Mouse (Mus musculus): ENCODE measurements at regions not wholly inside any gene's neighbourhood (a gene's known extent, or its start where the extent isn't known, plus 50 kb on each side); places are given as distances from the start of the nearest gene placed in this dataset.

- H3K4me3 ChIP-seq = peak overlapping the region; percentile 37
- DNase-seq (ENCODE audit: low spot score in 2 of 2) = no peak
- H3K27ac ChIP-seq = no peak overlapping the region
Measured at GRCm38 (mm10) chr13:5714191-5714591, 147.1 kb upstream of the Klf6 start.

GRCm38 (mm10) chr13:5714793-5715192, 146.5 kb upstream of the Klf6 start:
- TF ChIP-seq CTCF (conservative IDR thresholded peaks at IDR 0.05) = no peak
- no peak overlapping the region for H3K4me3 ChIP-seq
- H3K27ac ChIP-seq = no peak overlapping the region

More at GRCm38 (mm10) chr13:5714191-5714591, 147.1 kb upstream of the Klf6 start:
- TF ChIP-seq CTCF (conservative IDR thresholded peaks at IDR 0.05) = no peak

GRCm38 (mm10) chr13:5716749-5717148, 144.5 kb upstream of the Klf6 start:
- TF ChIP-seq CTCF (conservative IDR thresholded peaks at IDR 0.05) = no peak
- DNase-seq (ENCODE audit: low spot score in 2 of 2) = no peak
- no peak overlapping the region for H3K4me3 ChIP-seq
- H3K27ac ChIP-seq = no peak overlapping the region

More at GRCm38 (mm10) chr13:5714793-5715192, 146.5 kb upstream of the Klf6 start:
- no peak for DNase-seq (ENCODE audit: low spot score in 2 of 2)

GRCm38 (mm10) chr13:5723319-5723718, 138.0 kb upstream of the Klf6 start:
- Histone ChIP-seq H3K4me3 (no peak overlapping the region), H3K27ac (no peak overlapping the region)
- TF ChIP-seq CTCF (conservative IDR thresholded peaks at IDR 0.05) = no peak
- no peak for DNase-seq (ENCODE audit: low spot score in 2 of 2)

GRCm38 (mm10) chr13:5724364-5724763, 136.9 kb upstream of the Klf6 start:
- no peak overlapping the region for H3K27ac ChIP-seq
- no peak for DNase-seq (ENCODE audit: low spot score in 2 of 2)
- no peak overlapping the region for H3K4me3 ChIP-seq
- TF ChIP-seq CTCF (conservative IDR thresholded peaks at IDR 0.05) = no peak

GRCm38 (mm10) chr13:5725984-5726383, 135.3 kb upstream of the Klf6 start:
- DNase-seq (ENCODE audit: low spot score in 2 of 2) = no peak
- TF ChIP-seq CTCF (conservative IDR thresholded peaks at IDR 0.05) = no peak
- H3K4me3 ChIP-seq = no peak overlapping the region
- H3K27ac ChIP-seq = no peak overlapping the region

GRCm38 (mm10) chr13:5726446-5726845, 134.8 kb upstream of the Klf6 start:
- Histone ChIP-seq H3K4me3 (no peak overlapping the region), H3K27ac (no peak overlapping the region)
- DNase-seq (ENCODE audit: low spot score in 2 of 2) = no peak
- no peak for TF ChIP-seq CTCF (conservative IDR thresholded peaks at IDR 0.05)

GRCm38 (mm10) chr13:5728172-5728571, 133.1 kb upstream of the Klf6 start:
- no peak for DNase-seq (ENCODE audit: low spot score in 2 of 2)
- H3K27ac ChIP-seq = no peak overlapping the region
- no peak for TF ChIP-seq CTCF (conservative IDR thresholded peaks at IDR 0.05)
- no peak overlapping the region for H3K4me3 ChIP-seq

- Histone ChIP-seq H3K27ac (no peak overlapping the region), H3K4me3 (no peak overlapping the region)
- DNase-seq (ENCODE audit: low spot score in 2 of 2) = no peak
- TF ChIP-seq CTCF (conservative IDR thresholded peaks at IDR 0.05) = no peak
Measured at GRCm38 (mm10) chr13:5728808-5729207, 132.5 kb upstream of the Klf6 start.

GRCm38 (mm10) chr13:5729426-5730068, 131.7 kb upstream of the Klf6 start:
- H3K4me3 ChIP-seq = no peak overlapping the region
- no peak for DNase-seq (ENCODE audit: low spot score in 2 of 2)
- H3K27ac ChIP-seq = no peak overlapping the region
- TF ChIP-seq CTCF (conservative IDR thresholded peaks at IDR 0.05) = no peak

- no peak for DNase-seq (ENCODE audit: low spot score in 2 of 2)
- no peak for TF ChIP-seq CTCF (conservative IDR thresholded peaks at IDR 0.05)
- Histone ChIP-seq H3K4me3 (no peak overlapping the region), H3K27ac (no peak overlapping the region)
Measured at GRCm38 (mm10) chr13:5732206-5732605, 129.1 kb upstream of the Klf6 start.

GRCm38 (mm10) chr13:5735027-5735624, 126.2 kb upstream of the Klf6 start:
- no peak overlapping the region for H3K27ac ChIP-seq
- H3K4me3 ChIP-seq = no peak overlapping the region
- DNase-seq (ENCODE audit: low spot score in 2 of 2) = no peak
- TF ChIP-seq CTCF (conservative IDR thresholded peaks at IDR 0.05) = no peak

- no peak overlapping the region for H3K27ac ChIP-seq
- H3K4me3 ChIP-seq = no peak overlapping the region
- no peak for DNase-seq (ENCODE audit: low spot score in 2 of 2)
- no peak for TF ChIP-seq CTCF (conservative IDR thresholded peaks at IDR 0.05)
Measured at GRCm38 (mm10) chr13:5736472-5736871, 124.8 kb upstream of the Klf6 start.

GRCm38 (mm10) chr13:5737214-5737613, 124.1 kb upstream of the Klf6 start:
- DNase-seq (ENCODE audit: low spot score in 2 of 2) = no peak
- no peak for TF ChIP-seq CTCF (conservative IDR thresholded peaks at IDR 0.05)
- Histone ChIP-seq H3K4me3 (no peak overlapping the region), H3K27ac (no peak overlapping the region)

All from layer of hippocampus, adult 2 months (tissue).